Mouse (Mus musculus) G1E-ER4 (cell line): ENCODE measurements around the gene Fam219a. TPM values are rescaled to one million over a fixed set of nuclear protein-coding genes. Genes with fewer than 3 reads are reported as not detected.

ENCODE experiments used
- GATA1 ChIP-seq: IDR thresholded peaks from one replicate; pipeline ENCODE4 v1.8.0; 2012; ENCODE audit warnings: low read length, inconsistent platforms
- polyA plus RNA-seq: library from polyadenylated mRNA; stranded (reverse); fragments of >175 nt; gene quantifications from 2 replicates; pipeline ENCODE4 v1.2.3, GENCODE M21; 2012

Gene Fam219a
- polyA plus RNA-seq, 1 experiment, result 1.7 TPM

GRCm38 (mm10) chr4:41470684-41471383 lies 98.5 kb downstream of the Fam219a start:
- TF ChIP-seq GATA1, result no peak

DNA sequence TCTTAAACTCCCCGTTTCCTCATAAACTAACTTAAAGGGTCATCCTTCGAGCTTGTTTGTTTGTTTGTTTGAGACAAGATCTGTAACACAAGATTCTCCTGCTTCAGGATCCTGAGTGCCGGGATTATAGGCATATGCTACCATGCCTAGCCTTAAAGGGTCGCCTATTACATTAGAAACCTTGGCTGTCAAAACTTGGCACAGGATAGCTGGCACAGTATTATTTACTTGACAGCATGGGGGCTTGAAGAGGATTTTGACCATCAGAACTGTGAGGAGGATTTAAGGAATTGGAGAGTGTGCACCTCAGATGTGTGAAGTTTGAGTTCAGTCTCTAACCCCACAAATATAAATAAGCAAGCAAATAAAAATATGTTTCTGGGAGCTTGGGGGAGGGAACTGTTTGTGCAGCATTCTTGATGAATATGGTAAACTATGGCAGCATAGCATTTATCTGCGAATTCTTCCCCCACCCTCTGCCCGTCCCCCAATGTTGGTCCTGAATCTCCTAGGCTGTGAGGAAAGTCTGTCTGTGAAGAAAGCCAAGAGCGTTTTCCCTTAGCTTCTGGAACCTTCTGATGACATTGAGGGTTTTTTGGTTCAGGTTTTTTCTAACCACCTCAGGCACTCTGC lies 99.2 kb downstream of the Fam219a start:
- no peak for TF ChIP-seq GATA1

DNA sequence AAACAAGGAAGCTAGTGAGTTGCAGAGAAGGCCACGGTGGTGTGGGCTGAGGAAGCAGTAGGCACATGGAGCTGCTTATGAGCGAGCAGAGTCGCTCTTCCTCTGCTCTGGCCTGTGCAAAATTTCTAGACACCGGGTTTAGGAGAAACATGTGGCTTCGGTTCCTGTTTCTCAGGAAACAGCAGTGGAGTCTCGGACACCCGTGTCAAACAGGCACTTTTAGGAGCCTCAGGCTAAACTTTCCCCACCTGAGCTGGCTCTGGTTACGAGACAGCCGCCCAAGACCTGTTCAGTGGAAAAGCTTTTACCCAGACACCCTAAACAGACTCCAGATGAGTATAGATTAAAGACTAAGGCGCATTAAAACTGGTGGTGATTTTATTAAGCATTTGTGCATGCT lies 100.1 kb downstream of the Fam219a start:
- no peak for TF ChIP-seq GATA1

GRCm38 (mm10) chr4:41468396-41469080 lies 100.8 kb downstream of the Fam219a start:
- no peak for TF ChIP-seq GATA1

Other genes with a start within 250 kb of the Fam219a start
- gene Ubap1, start 220.5 kb downstream of the Fam219a start, polyA plus RNA-seq, result 25.7 and 31.5 TPM in 2 replicates
- 4.9 and 6.6 TPM in 2 replicates for gene Kif24, start 104.7 kb downstream of the Fam219a start, polyA plus RNA-seq
- 3.5 and 16.7 TPM in 2 replicates for gene Nudt2, start 104.4 kb downstream of the Fam219a start, polyA plus RNA-seq
- gene AI464131, start 66.5 kb downstream of the Fam219a start, polyA plus RNA-seq, result 0.66 and 0.68 TPM in 2 replicates
- not detected in 2 replicates for gene 1110017D15Rik, start 52.2 kb downstream of the Fam219a start, polyA plus RNA-seq
- gene Dnaic1, start 237 bp upstream of the Fam219a start, polyA plus RNA-seq, result not detected in 2 replicates
- not detected in 2 replicates for gene Enho, start 70.8 kb upstream of the Fam219a start, polyA plus RNA-seq
- 7.7 and 9.0 TPM in 2 replicates for gene Cntfr, start 127.6 kb upstream of the Fam219a start, polyA plus RNA-seq
- 5.8 and 6.3 TPM in 2 replicates for gene Il11ra1, start 130.5 kb upstream of the Fam219a start, polyA plus RNA-seq
- gene Rpp25l, start 144.0 kb upstream of the Fam219a start, polyA plus RNA-seq, result 94.5 and 96.6 TPM in 2 replicates
- gene Dctn3, start 153.6 kb upstream of the Fam219a start, polyA plus RNA-seq, result 154 and 221 TPM in 2 replicates
- gene Arid3c, start 161.6 kb upstream of the Fam219a start, polyA plus RNA-seq, result not detected in 2 replicates
- gene Galt, start 185.7 kb upstream of the Fam219a start, polyA plus RNA-seq, result 40.4 and 54.2 TPM in 2 replicates
- gene Sigmar1, start 186.6 kb upstream of the Fam219a start, polyA plus RNA-seq, result 39.7 and 85.4 TPM in 2 replicates
- 2.6 TPM in 1 of 2 replicates, not detected in the other for gene Ccl27a, start 204.7 kb upstream of the Fam219a start, polyA plus RNA-seq